In genomic region chr8:119446990-119447780, GRCm38 (mm10) we compare ENCODE assay signal across 7 mouse cellular contexts. TPM values are rescaled to one million over a fixed set of nuclear protein-coding genes. Genes with fewer than 3 reads are reported as not detected.
DNase-seq lines count a peak whose midpoint lies in the region; ATAC-seq and TF ChIP-seq lines count a peak whose summit lies in the region.

No protein-coding gene starts in this region.

- H3K9me3 ChIP-seq in lung, embryonic 15.5 days, result no peaks in the 10 kb centered on the region
- H3K9me3 ChIP-seq in forebrain, embryonic 14.5 days (replicated peaks; ENCODE audit: control insufficient read depth, low read length), result no peaks in the 10 kb centered on the region
- no peaks in the 10 kb centered on the region for H3K9me3 ChIP-seq in limb, embryonic 13.5 days

- H3K9ac ChIP-seq in lung, embryonic 15.5 days, result peak overlapping the region; percentile 34
- H3K9ac ChIP-seq in forebrain, embryonic 14.5 days (ENCODE audit: low read length), result peak overlapping the region; percentile 75
- peak overlapping the region; percentile 74 for H3K9ac ChIP-seq in limb, embryonic 13.5 days

- DNase-seq in lung, postnatal 25 days (ENCODE audit: low spot score), result no peak
- DNase-seq in forebrain, embryonic 14.5 days (ENCODE audit: low spot score), result peak; percentile 49
- DNase-seq in spleen, postnatal 10 days (ENCODE audit: low spot score in 2 of 2), result no peak

- H3K4me3 ChIP-seq in lung, embryonic 15.5 days, result peak overlapping the region; percentile 59
- H3K4me3 ChIP-seq in forebrain, embryonic 14.5 days (ENCODE audit: low read depth, low read length), result peak overlapping the region; percentile 61
- H3K4me3 ChIP-seq in limb, embryonic 13.5 days, result peak overlapping the region; percentile 71
- peak overlapping the region; percentile 28; the same call in 1 of the 2 replicates for H3K4me3 ChIP-seq in small intestine, adult 2 months (ENCODE audit: low read depth, low read length)

- H3K27ac ChIP-seq in lung, embryonic 15.5 days, result no peak overlapping the region
- no peak overlapping the region for H3K27ac ChIP-seq in forebrain, embryonic 14.5 days (ENCODE audit: low read depth, low read length)
- H3K27ac ChIP-seq in limb, embryonic 13.5 days, result no peak overlapping the region
- H3K27ac ChIP-seq in small intestine, adult 2 months (ENCODE audit: insufficient read depth, low read depth, low read length), result no peak overlapping the region

- WGBS in lung, embryonic 15.5 days, result under 1% methylated on average over 44 of the region's 80 CpGs
- WGBS in forebrain, embryonic 14.5 days, result under 1% methylated on average over 27 of the region's 80 CpGs
- under 1% methylated on average over 47 of the region's 80 CpGs for WGBS in limb, embryonic 13.5 days
- 5% methylated on average over 78 of the region's 80 CpGs for WGBS in small intestine, adult 2 months

- ATAC-seq in lung, embryonic 15.5 days (ENCODE audit: borderline replicate concordance, extremely low read depth, low FRiP score, low TSS enrichment), result peak; percentile 28; the same call in 1 of the 2 replicates
- peak; percentile 57 for ATAC-seq in forebrain, embryonic 14.5 days
- peak; percentile 33; the same call in 1 of the 2 replicates for ATAC-seq in limb, embryonic 13.5 days (ENCODE audit: low FRiP score, low read depth)
- ATAC-seq in megakaryocyte-erythroid progenitor cell, adult 5-6 weeks (replicated peaks; ENCODE audit: low FRiP score, low TSS enrichment, poor library complexity, severe bottlenecking), result no peak

- no peaks in the 10 kb centered on the region for H3K36me3 ChIP-seq in lung, embryonic 15.5 days
- H3K36me3 ChIP-seq in forebrain, embryonic 14.5 days (ENCODE audit: control insufficient read depth, insufficient read depth, low read length), result no peaks in the 10 kb centered on the region
- H3K36me3 ChIP-seq in limb, embryonic 13.5 days, result no peaks in the 10 kb centered on the region
- H3K36me3 ChIP-seq in small intestine, adult 2 months (ENCODE audit: control insufficient read depth, insufficient read depth, low read length), result peaks cover 40% of the 10 kb centered on the region

- H3K4me2 ChIP-seq in lung, embryonic 15.5 days, result peak overlapping the region; percentile 99
- peak overlapping the region; percentile 90 for H3K4me2 ChIP-seq in forebrain, embryonic 14.5 days (ENCODE audit: low read length)
- peak overlapping the region; percentile 83 for H3K4me2 ChIP-seq in limb, embryonic 13.5 days (replicated peaks)

- H3K27me3 ChIP-seq in lung, embryonic 15.5 days, result peaks cover 44% of the 10 kb centered on the region
- peaks cover 2% of the 10 kb centered on the region; the same call in 1 of the 2 replicates for H3K27me3 ChIP-seq in forebrain, embryonic 14.5 days (replicated peaks; ENCODE audit: control insufficient read depth, insufficient read depth, low read length)
- H3K27me3 ChIP-seq in limb, embryonic 13.5 days, result peaks cover 38% of the 10 kb centered on the region
- 0 out of 2 replicates have a peak, but pooled peaks cover 8% of the 10 kb centered on the region for H3K27me3 ChIP-seq in small intestine, adult 2 months (ENCODE audit: control insufficient read depth, insufficient read depth, low read length)

- H3K4me1 ChIP-seq in lung, embryonic 15.5 days, result peaks cover 13% of the 10 kb centered on the region
- no peaks in the 10 kb centered on the region for H3K4me1 ChIP-seq in forebrain, embryonic 14.5 days (ENCODE audit: control insufficient read depth, insufficient read depth, low read length)
- peaks cover 14% of the 10 kb centered on the region for H3K4me1 ChIP-seq in limb, embryonic 13.5 days
- peaks cover 11% of the 10 kb centered on the region for H3K4me1 ChIP-seq in small intestine, adult 2 months (ENCODE audit: control insufficient read depth, insufficient read depth, insufficient read length, low read length)

- TF ChIP-seq CTCF in small intestine, adult 2 months (IDR thresholded peaks at IDR 0.05; ENCODE audit: extremely low read depth, insufficient read length, insufficient replicate concordance, low read depth, low read length), result no peak

- no peak for TF ChIP-seq POLR2A in small intestine, adult 2 months (IDR thresholded peaks at IDR 0.05; ENCODE audit: low read depth, low read length)

RNA-seq across cellular contexts. Expression of gene Necab2, which starts 0.7 kb away (rescaled TPM):
- 1.4 and 1.6 TPM in 2 replicates for polyA plus RNA-seq in lung, embryonic 15.5 days (2015; fragmentation: Nextera tagmentation; extraction: Ambion mirVana)
- 16.9 and 19.5 TPM in 2 replicates for polyA plus RNA-seq in forebrain, embryonic 14.5 days (2014; fragmentation: Nextera tagmentation; extraction: Ambion mirVana)
- polyA plus RNA-seq in limb, embryonic 13.5 days (2015; fragmentation: Nextera tagmentation; extraction: Ambion mirVana), result 3.1 and 3.5 TPM in 2 replicates
- 0.44 and 0.72 TPM in 2 replicates for polyA plus RNA-seq in small intestine, adult 2 months (2012; rRNA removed)
- not detected in 2 replicates for total RNA-seq in megakaryocyte-erythroid progenitor cell, adult 5-6 weeks (2014; fragmentation: Nextera tagmentation)
- total RNA-seq in megakaryocyte-erythroid progenitor cell, adult 5-6 weeks (2017), result not detected in 2 replicates

RNA-seq across cellular contexts. Expression of gene Osgin1, which starts 13.3 kb away (rescaled TPM):
- polyA plus RNA-seq in lung, embryonic 15.5 days (2015; fragmentation: Nextera tagmentation; extraction: Ambion mirVana), result 1.0 and 1.7 TPM in 2 replicates
- polyA plus RNA-seq in forebrain, embryonic 14.5 days (2014; fragmentation: Nextera tagmentation; extraction: Ambion mirVana), result 0.15 and 0.28 TPM in 2 replicates
- polyA plus RNA-seq in limb, embryonic 13.5 days (2015; fragmentation: Nextera tagmentation; extraction: Ambion mirVana), result 0.73 and 0.76 TPM in 2 replicates
- 78.7 and 306 TPM in 2 replicates for polyA plus RNA-seq in small intestine, adult 2 months (2012; rRNA removed)
- 0.15 TPM in 1 of 2 replicates, not detected in the other for total RNA-seq in megakaryocyte-erythroid progenitor cell, adult 5-6 weeks (2014; fragmentation: Nextera tagmentation)
- not detected in 2 replicates for total RNA-seq in megakaryocyte-erythroid progenitor cell, adult 5-6 weeks (2017)

RNA-seq across cellular contexts. Expression of gene Mlycd, which starts 52.5 kb away (rescaled TPM):
- polyA plus RNA-seq in lung, embryonic 15.5 days (2015; fragmentation: Nextera tagmentation; extraction: Ambion mirVana), result 14.8 and 15.8 TPM in 2 replicates
- 12.3 and 16.6 TPM in 2 replicates for polyA plus RNA-seq in forebrain, embryonic 14.5 days (2014; fragmentation: Nextera tagmentation; extraction: Ambion mirVana)
- polyA plus RNA-seq in limb, embryonic 13.5 days (2015; fragmentation: Nextera tagmentation; extraction: Ambion mirVana), result 9.6 and 11.4 TPM in 2 replicates
- 29.0 and 49.6 TPM in 2 replicates for polyA plus RNA-seq in small intestine, adult 2 months (2012; rRNA removed)
- total RNA-seq in megakaryocyte-erythroid progenitor cell, adult 5-6 weeks (2014; fragmentation: Nextera tagmentation), result 5.9 and 9.0 TPM in 2 replicates
- total RNA-seq in megakaryocyte-erythroid progenitor cell, adult 5-6 weeks (2017), result 5.8 and 6.2 TPM in 2 replicates

RNA-seq across cellular contexts. Expression of gene Slc38a8, which starts 54.3 kb away (rescaled TPM):
- polyA plus RNA-seq in lung, embryonic 15.5 days (2015; fragmentation: Nextera tagmentation; extraction: Ambion mirVana), result not detected in 2 replicates
- not detected in 2 replicates for polyA plus RNA-seq in forebrain, embryonic 14.5 days (2014; fragmentation: Nextera tagmentation; extraction: Ambion mirVana)
- polyA plus RNA-seq in limb, embryonic 13.5 days (2015; fragmentation: Nextera tagmentation; extraction: Ambion mirVana), result 0.29 TPM in 1 of 2 replicates, not detected in the other
- 0.36 and 0.68 TPM in 2 replicates for polyA plus RNA-seq in small intestine, adult 2 months (2012; rRNA removed)
- total RNA-seq in megakaryocyte-erythroid progenitor cell, adult 5-6 weeks (2014; fragmentation: Nextera tagmentation), result not detected in 2 replicates
- 0.38 TPM in 1 of 2 replicates, not detected in the other for total RNA-seq in megakaryocyte-erythroid progenitor cell, adult 5-6 weeks (2017)

Comparison
In these comparisons a context has a peak if more than half of its experiments do, and no peak if none do; other contexts are left out.
1. RNA of gene Osgin1, which starts 13.3 kb away (polyA plus RNA-seq): 78.7 to 306 TPM in small intestine, adult 2 months; 1.0 to 1.7 TPM in lung, embryonic 15.5 days, 0.73 to 0.76 TPM in limb, embryonic 13.5 days and 0.15 to 0.28 TPM in forebrain, embryonic 14.5 days; every median in the first group is over 10 times any median in the second.
2. Peak in every context shown above with its lines, with median percentiles within 50 percentile points of each other: H3K4me2 ChIP-seq, H3K4me3 ChIP-seq and H3K9ac ChIP-seq.